Mouse (Mus musculus) heart, postnatal 0 days (tissue): ENCODE data around the gene D8Ertd738e.

Source experiments
- CTCF ChIP-seq: IDR thresholded peaks from 2 replicates; pipeline ENCODE4 v1.5.1; 2016; ENCODE audit warnings: antibody characterized with exemption, control low read depth, low read depth
- EP300 ChIP-seq: IDR thresholded peaks from 2 replicates; pipeline ENCODE4 v1.6.1; 2016; ENCODE audit warnings: antibody characterized with exemption, low read depth

GRCm38 (mm10) chr8:84210167-84210791 lies 39.2 kb downstream of the D8Ertd738e start:
- TF ChIP-seq CTCF: peak; percentile 87
- TF ChIP-seq EP300: peak; percentile 34; the same call in 1 of the 2 replicates
